Mouse (Mus musculus) cortical plate, adult 2 months (tissue): Measurements from ENCODE around the gene Aanat. TPM values are rescaled to one million over a fixed set of nuclear protein-coding genes. Genes with fewer than 3 reads are reported as not detected.
"Not testable (repeated sequence)": the region's sequence is repeated elsewhere in the genome, so short reads cannot be mapped to it uniquely, and the experiment has no call there.

Source experiments
- H3K27ac ChIP-seq: fragments of 200-500 bp; 2 replicates; pipeline ENCODE4 v1.5.1; 2012; ENCODE audit warnings: low read length, control low read depth, inconsistent platforms; ENCODE audit not compliant: insufficient read depth
- H3K4me1 ChIP-seq: fragments of 200-500 bp; 2 replicates; pipeline ENCODE4 v1.6.1; 2011; ENCODE audit warnings: low read length; ENCODE audit not compliant: control insufficient read depth, insufficient read depth
- H3K4me3 ChIP-seq: fragments of 200-500 bp; 2 replicates; pipeline ENCODE4 v1.5.1; 2011; ENCODE audit warnings: mild to moderate bottlenecking, low read length, control low read depth; ENCODE audit not compliant: insufficient read depth
- CTCF ChIP-seq: fragments of 200-500 bp; IDR thresholded peaks from 2 replicates; pipeline ENCODE4 v1.5.1; 2011; ENCODE audit warnings: mild to moderate bottlenecking, control low read depth, low read length; ENCODE audit not compliant: insufficient read depth; ENCODE audit errors: extremely low read depth
- POLR2A ChIP-seq: fragments of 200-500 bp; IDR thresholded peaks from 2 replicates; pipeline ENCODE4 v1.6.1; 2011; ENCODE audit warnings: mild to moderate bottlenecking, low read length, control low read depth; ENCODE audit not compliant: insufficient read depth; ENCODE audit errors: extremely low read depth
- polyA plus RNA-seq: library from polyadenylated mRNA; depleted of rRNA; stranded (reverse); fragments of >200 nt; gene quantifications from 2 replicates; pipeline ENCODE4 v1.2.3, GENCODE M21; 2012

The Aanat gene
- polyA plus RNA-seq, 1 experiment, result 2.3 TPM

GRCm38 (mm10) chr11:116624131-116624832, 38.0 kb downstream of the Aanat start:
- TF ChIP-seq CTCF (no peak), POLR2A (no peak)
- H3K4me1 ChIP-seq, result no peaks in the 10 kb centered on the region
- peak overlapping the region; percentile 30 for H3K4me3 ChIP-seq
- H3K27ac ChIP-seq, result no peak overlapping the region

DNA sequence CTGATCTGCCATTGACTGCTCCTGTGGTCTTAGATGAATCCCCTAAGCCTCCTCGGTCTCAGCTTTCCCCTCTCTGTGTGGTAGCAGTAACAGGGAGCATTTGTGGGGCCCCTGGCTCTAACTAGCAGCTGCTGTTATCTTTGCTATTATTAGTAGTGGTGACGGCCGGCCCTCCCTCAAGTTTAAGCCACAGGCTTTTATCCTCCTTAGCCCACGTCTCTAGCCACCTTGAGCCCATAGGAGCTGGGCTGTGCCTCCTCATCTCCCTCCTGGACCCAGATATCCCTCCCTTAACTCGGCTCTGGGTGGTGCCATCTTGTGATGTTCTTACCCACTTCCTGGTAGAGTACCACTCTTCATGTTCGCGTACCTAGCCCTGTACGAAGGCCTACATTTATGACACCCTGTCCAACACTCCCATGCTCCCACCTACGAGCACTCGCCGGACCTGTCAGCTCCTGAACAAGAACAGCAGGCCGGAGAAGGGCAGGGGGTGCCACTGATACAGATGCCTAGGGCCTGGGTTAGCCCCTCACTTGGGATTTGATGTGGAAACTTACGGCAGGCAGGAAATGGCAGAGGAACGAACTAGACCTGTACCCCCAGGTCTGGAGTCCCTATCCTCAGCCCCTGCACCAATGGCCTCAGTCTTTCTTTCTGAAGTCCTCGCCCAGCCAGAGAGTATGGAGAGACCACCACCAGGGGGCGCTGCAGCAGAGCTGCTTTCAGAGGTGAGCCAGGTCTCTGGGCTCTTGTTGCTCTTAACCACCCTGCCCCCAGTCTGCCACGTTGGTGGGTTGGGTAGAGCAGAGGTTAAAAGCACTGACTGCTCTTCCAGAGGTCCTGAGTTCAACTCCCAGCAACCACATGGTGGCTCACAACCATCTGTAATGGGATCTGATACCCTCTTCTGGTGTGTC, 39.1 kb downstream of the Aanat start:
- Histone ChIP-seq H3K27ac (no peak overlapping the region), H3K4me3 (no peak overlapping the region), H3K4me1 (no peaks in the 10 kb centered on the region)
- TF ChIP-seq CTCF (peak; percentile 39; the same call in 1 of the 2 replicates), POLR2A (no peak)

- no peak for TF ChIP-seq POLR2A
- TF ChIP-seq CTCF, result no peak
- Histone ChIP-seq H3K4me1 (no peaks in the 10 kb centered on the region), H3K4me3 (no peak within 1 kb of the TSS), H3K27ac (no peak within 1 kb of the TSS)
Observed at GRCm38 (mm10) chr11:116626299-116627071, 40.3 kb downstream of the Aanat start, which contains the start of gene Rhbdf2. Gene Rhbdf2, minus strand, starts transcription at chr11:116627019.

- no peak overlapping the region for H3K27ac ChIP-seq
- no peak; the same call in 1 of the 2 replicates for TF ChIP-seq CTCF
- no peak for TF ChIP-seq POLR2A
- H3K4me3 ChIP-seq, result no peak overlapping the region
- no peaks in the 10 kb centered on the region for H3K4me1 ChIP-seq
Observed at GRCm38 (mm10) chr11:116627072-116628020, 41.1 kb downstream of the Aanat start.

DNA sequence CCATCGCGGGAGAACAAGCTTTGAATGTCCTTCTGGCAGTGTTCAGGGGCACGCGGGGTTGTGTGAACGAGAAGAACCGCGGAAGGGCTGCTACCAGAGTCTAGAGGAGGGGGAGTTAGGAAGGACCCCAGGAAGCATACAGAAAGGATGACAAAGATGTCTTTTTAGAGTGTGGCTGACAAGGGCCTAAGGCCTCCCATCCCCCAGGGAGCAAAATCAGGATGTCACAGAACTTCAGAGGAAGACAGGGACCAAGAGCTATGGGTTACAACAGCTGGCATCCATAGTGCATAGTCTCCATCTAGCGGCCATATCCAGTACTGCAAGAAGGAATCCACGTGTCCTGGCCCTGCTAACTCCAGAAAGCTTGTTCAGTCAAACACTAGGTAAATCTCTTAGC, 42.5 kb downstream of the Aanat start:
- Histone ChIP-seq H3K27ac (no peak overlapping the region), H3K4me3 (no peak overlapping the region), H3K4me1 (no peaks in the 10 kb centered on the region)
- TF ChIP-seq CTCF (peak; percentile 100), POLR2A (no peak)

DNA sequence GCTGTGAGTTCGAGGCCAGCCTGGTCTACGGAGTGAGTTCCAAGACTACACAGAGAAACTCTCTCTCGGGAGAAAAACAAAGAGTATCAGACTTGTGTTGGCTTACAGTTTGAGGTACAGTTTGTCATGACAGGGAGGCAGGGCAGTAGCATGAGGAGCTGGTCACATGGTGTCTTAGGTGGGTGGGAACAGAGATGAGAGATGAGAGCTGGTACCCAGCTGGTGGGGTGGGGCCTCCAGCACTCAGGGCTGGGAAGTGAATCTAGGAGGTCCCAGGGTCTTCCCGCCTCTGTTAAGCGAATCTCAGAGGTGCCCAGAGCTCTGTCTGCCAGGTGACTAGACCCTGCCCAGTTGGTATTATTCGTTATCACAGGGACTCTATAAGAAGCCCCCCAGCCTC, 43.2 kb downstream of the Aanat start:
- Histone ChIP-seq H3K27ac (no peak overlapping the region), H3K4me1 (no peaks in the 10 kb centered on the region), H3K4me3 (no peak overlapping the region)
- TF ChIP-seq CTCF (no peak), POLR2A (no peak)

GRCm38 (mm10) chr11:116630171-116630965, 44.1 kb downstream of the Aanat start:
- no peak overlapping the region for H3K4me3 ChIP-seq
- TF ChIP-seq POLR2A (no peak), CTCF (no peak)
- no peaks in the 10 kb centered on the region for H3K4me1 ChIP-seq
- no peak overlapping the region for H3K27ac ChIP-seq

GRCm38 (mm10) chr11:116632962-116633361, 46.7 kb downstream of the Aanat start:
- Histone ChIP-seq H3K4me1 (no peaks in the 10 kb centered on the region), H3K27ac (no peak overlapping the region), H3K4me3 (no peak overlapping the region)
- TF ChIP-seq POLR2A (no peak), CTCF (no peak)

DNA sequence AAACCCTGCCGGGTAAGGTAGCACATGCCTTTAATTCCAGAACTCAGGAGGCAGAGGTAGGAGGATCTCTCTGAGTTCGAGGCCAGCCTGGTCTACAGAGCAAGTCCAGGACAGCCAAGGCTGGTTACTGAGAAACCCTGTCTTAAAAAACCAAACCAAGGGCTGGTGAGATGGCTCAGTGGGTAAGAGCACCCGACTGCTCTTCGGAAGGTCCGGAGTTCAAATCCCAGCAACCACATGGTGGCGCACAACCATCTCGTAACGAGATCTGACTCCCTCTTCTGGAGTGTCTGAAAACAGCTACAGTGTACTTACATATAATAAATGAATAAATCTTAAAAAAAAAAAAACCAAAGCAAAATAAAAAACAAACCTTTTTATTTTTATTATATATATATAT, 50.4 kb downstream of the Aanat start:
- H3K4me3 ChIP-seq, H3K4me1 ChIP-seq, H3K27ac ChIP-seq: not testable (repeated sequence)
